Mouse (Mus musculus) heart, embryonic 15.5 days (tissue): ENCODE results near the gene Atxn3. TPM values are rescaled to one million over a fixed set of nuclear protein-coding genes. Genes with fewer than 3 reads are reported as not detected.

Source experiments
- ATAC-seq: fragments of 200-750 bp; cut with Nextera tagmentation; replicated peaks from 2 replicates; pipeline ENCODE4 v1.8.0; 2017; ENCODE audit warnings: low read depth, moderate TSS enrichment; ENCODE audit not compliant: insufficient number of reproducible peaks, insufficient read depth, low FRiP score
- H3K27ac ChIP-seq: fragments of 300-500 bp; sonication (generic); 2 replicates; pipeline ENCODE4 v1.5.1; 2015; ENCODE audit warnings: mild to moderate bottlenecking, inconsistent platforms
- H3K27me3 ChIP-seq: fragments of 300-500 bp; sonication (generic); 2 replicates; pipeline ENCODE4 v1.6.1; 2015; ENCODE audit warnings: inconsistent platforms
- H3K36me3 ChIP-seq: fragments of 300-500 bp; sonication (generic); 2 replicates; pipeline ENCODE4 v1.6.1; 2015; ENCODE audit warnings: mild to moderate bottlenecking, inconsistent platforms
- H3K4me1 ChIP-seq: fragments of 300-500 bp; sonication (generic); replicated peaks from 2 replicates; pipeline ENCODE4 v1.6.1; 2015; ENCODE audit warnings: inconsistent platforms
- H3K4me2 ChIP-seq: fragments of 300-500 bp; sonication (generic); 2 replicates; pipeline ENCODE4 v1.6.1; 2015; ENCODE audit warnings: inconsistent platforms, mild to moderate bottlenecking, moderate library complexity
- H3K4me3 ChIP-seq: fragments of 300-500 bp; sonication (generic); 2 replicates; pipeline ENCODE4 v1.5.1; 2015; ENCODE audit warnings: mild to moderate bottlenecking, inconsistent platforms
- H3K9ac ChIP-seq: fragments of 300-500 bp; sonication (generic); 2 replicates; pipeline ENCODE4 v1.6.1; 2015; ENCODE audit warnings: mild to moderate bottlenecking, inconsistent platforms
- H3K9me3 ChIP-seq: fragments of 300-500 bp; sonication (generic); replicated peaks from 2 replicates; pipeline ENCODE4 v1.6.1; 2016; ENCODE audit warnings: inconsistent platforms
- WGBS: fragments of 180-500 bp; shearing (Covaris S2); methylation state at CpG from one replicate; pipeline ENCODE4 v1.1.7; 2015; ENCODE audit warnings: mixed read lengths; 5-methylcytosine and 5-hydroxymethylcytosine counted together
- polyA plus RNA-seq: library from polyadenylated mRNA; unstranded; fragments of >200 nt; fragmentation: Nextera tagmentation; extraction: Ambion mirVana; gene quantifications from 2 replicates; pipeline ENCODE4 v1.2.1, GENCODE M21; 2015

Atxn3 gene
- polyA plus RNA-seq, 1 experiment from 2014 or later, result 7.8 TPM

DNA sequence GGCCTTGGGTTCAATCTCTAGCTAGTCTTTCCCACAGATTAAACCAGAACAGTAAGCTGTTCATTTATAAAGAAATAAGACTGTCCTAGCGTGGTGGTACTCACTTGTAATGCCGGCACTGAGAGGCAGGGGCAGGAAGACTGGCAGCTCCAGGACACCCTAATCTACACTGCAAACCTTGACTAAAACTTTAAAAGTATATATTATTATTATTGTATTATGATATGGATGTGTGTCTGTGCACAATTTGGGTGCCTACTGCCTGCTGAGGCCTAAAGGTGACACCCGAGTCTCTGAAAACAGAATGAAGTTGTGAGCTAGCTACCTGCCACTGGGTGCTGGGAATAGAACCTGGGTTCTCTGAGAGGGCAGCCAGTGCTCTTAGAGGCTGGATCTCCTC is 46.7 kb downstream of the Atxn3 start:
- 85% methylated on average over 3 of the region's 3 CpGs for WGBS
- H3K27ac ChIP-seq, result no peak overlapping the region
- peaks cover 14% of the 10 kb centered on the region for H3K36me3 ChIP-seq
- H3K4me3 ChIP-seq, result peak overlapping the region; percentile 77
- 0 out of 2 replicates have a peak overlapping the region, but pooled peaks have one; percentile 83 for H3K9ac ChIP-seq
- H3K4me1 ChIP-seq, result peaks cover 20% of the 10 kb centered on the region
- H3K27me3 ChIP-seq, result no peaks in the 10 kb centered on the region
- peak overlapping the region; percentile 64 for H3K4me2 ChIP-seq
- no peaks in the 10 kb centered on the region for H3K9me3 ChIP-seq
- no peak for ATAC-seq

DNA sequence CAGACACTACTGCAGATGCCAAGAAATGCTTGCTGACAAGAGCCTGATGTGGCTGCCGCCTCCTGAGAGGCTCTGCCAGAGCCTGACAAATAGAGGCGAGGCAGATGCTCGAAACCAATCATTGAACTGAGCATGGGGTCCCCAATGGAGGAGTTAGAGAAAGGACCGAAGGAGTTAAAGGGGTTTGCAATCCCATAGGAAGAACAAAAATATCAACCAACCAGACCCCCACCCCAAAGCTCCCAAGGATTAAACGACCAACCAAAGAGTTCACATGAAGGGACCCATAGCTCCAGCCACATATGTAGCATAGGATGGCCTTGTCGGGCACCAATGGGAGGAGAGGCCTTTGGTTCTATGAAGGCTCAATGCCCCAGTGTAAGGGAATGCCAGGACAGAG is 47.7 kb downstream of the Atxn3 start:
- H3K36me3 ChIP-seq, result peaks cover 15% of the 10 kb centered on the region
- H3K27ac ChIP-seq, result no peak overlapping the region
- H3K4me3 ChIP-seq, result no peak overlapping the region
- H3K4me1 ChIP-seq, result peaks cover 20% of the 10 kb centered on the region
- no peak overlapping the region for H3K4me2 ChIP-seq
- no peaks in the 10 kb centered on the region for H3K27me3 ChIP-seq
- H3K9me3 ChIP-seq, result no peaks in the 10 kb centered on the region
- 89% methylated on average over 6 of the region's 6 CpGs for WGBS
- no peak for ATAC-seq
- no peak overlapping the region for H3K9ac ChIP-seq

DNA sequence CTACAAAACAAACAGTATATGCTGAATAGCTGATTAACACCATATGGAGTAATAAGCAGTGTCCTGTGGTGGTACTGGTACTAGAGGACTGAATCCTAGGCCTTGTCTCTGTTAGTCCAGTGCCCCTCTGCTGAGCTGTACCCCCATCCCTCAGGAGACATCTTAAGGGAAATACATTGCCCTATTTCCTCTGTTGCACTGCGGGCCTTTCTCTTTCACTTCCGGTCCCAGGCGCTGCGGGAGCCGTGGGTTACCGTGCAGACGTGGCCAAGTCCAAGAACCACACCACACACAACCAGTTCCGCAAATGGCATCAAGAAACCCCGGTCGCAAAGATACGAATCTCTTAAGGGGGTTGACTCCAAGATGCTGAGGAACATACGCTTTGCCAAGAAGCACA is 52.2 kb downstream of the Atxn3 start:
- peaks cover 3% of the 10 kb centered on the region; the same call in 1 of the 2 replicates for H3K4me1 ChIP-seq
- H3K9ac ChIP-seq, result no peak overlapping the region
- H3K36me3 ChIP-seq, result peaks cover 26% of the 10 kb centered on the region
- H3K27me3 ChIP-seq, result no peaks in the 10 kb centered on the region
- no peak for ATAC-seq
- 88% methylated on average over 12 of the region's 12 CpGs for WGBS
- no peak overlapping the region for H3K4me2 ChIP-seq
- no peak overlapping the region for H3K4me3 ChIP-seq
- no peak overlapping the region for H3K27ac ChIP-seq
- H3K9me3 ChIP-seq, result no peaks in the 10 kb centered on the region

DNA sequence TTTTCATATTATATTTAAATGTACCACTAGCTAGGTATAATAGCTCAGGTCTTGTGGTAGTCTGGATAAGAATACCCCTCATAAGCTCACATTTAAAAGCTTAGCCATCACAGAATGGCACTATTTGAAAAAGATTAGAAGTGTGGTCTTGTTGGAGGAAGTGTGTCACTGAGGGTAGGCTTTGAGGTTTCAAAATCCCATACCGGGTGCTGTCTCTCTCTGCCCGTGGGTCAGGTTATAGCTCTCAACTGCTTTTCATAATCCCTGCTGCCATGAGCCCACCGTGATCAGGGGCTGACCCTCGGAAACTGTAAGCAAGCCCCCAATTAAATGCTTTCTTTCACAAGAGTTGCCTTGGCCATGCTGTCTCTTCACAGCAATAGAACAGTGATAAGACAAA is 53.1 kb downstream of the Atxn3 start:
- Histone ChIP-seq H3K27ac (no peak overlapping the region), H3K36me3 (peaks cover 28% of the 10 kb centered on the region), H3K4me3 (no peak overlapping the region), H3K4me2 (no peak overlapping the region), H3K4me1 (no peaks in the 10 kb centered on the region), H3K9ac (no peak overlapping the region), H3K27me3 (no peaks in the 10 kb centered on the region), H3K9me3 (no peaks in the 10 kb centered on the region)
- no peak for ATAC-seq
- WGBS, result 86% methylated on average over 4 of the region's 4 CpGs

DNA sequence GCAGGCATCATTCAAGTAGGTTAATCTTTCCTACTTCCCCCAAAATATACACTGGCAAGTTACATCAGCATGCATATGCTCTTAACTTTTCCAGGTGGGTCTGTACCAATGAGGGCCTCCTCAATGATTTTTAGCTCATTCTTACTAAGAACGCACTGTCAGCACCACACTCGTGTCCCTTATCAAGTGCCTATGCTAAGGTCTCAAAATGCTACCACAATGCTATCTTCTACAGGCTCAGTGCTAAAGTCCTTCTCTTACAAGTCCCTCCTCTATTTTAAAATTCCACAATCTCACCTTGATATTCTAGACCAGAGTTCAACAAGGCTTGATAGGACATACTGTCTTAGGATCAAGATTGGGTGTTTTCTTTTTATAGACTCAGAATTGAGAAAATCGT is 53.9 kb downstream of the Atxn3 start:
- peaks cover 27% of the 10 kb centered on the region for H3K36me3 ChIP-seq
- no peak for ATAC-seq
- no peaks in the 10 kb centered on the region for H3K27me3 ChIP-seq
- no peaks in the 10 kb centered on the region for H3K9me3 ChIP-seq
- no peak overlapping the region for H3K4me2 ChIP-seq
- no peak overlapping the region for H3K27ac ChIP-seq
- H3K4me1 ChIP-seq, result no peaks in the 10 kb centered on the region
- WGBS, result 76% methylated on average over 3 of the region's 3 CpGs
- no peak overlapping the region for H3K9ac ChIP-seq
- no peak overlapping the region for H3K4me3 ChIP-seq

DNA sequence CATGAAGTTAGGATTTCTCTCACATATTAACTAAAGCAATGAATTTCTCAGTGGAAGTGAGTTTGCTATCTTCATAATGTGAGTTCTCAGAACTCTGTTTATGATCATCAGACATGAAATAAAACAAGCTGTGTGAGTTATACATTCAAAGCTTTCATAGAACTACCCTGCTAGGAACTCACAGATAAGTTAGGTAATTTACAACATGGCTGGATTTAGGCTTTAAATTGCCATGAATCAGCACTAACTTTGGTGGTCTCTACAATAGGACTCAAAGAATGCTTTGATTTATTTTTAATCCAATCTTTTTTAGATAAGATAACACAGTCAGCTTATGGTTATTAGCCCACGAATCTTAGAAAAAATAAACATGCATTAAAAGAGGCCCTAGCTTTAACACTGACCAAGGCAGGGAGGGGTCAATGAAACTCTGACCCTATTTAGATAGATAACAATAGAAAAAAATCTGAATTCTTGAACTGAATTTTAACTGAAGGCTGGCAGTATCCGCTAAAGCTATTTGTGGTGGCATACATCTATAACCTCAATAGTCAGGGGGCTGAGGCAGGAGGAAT is 58.3 kb downstream of the Atxn3 start:
- Histone ChIP-seq H3K4me2 (no peak overlapping the region), H3K9me3 (no peaks in the 10 kb centered on the region), H3K4me1 (no peaks in the 10 kb centered on the region), H3K27me3 (no peaks in the 10 kb centered on the region), H3K9ac (no peak overlapping the region), H3K36me3 (peaks cover 11% of the 10 kb centered on the region), H3K4me3 (no peak overlapping the region), H3K27ac (no peak overlapping the region)
- 60% methylated on average over 2 of the region's 2 CpGs for WGBS
- ATAC-seq, result no peak

DNA sequence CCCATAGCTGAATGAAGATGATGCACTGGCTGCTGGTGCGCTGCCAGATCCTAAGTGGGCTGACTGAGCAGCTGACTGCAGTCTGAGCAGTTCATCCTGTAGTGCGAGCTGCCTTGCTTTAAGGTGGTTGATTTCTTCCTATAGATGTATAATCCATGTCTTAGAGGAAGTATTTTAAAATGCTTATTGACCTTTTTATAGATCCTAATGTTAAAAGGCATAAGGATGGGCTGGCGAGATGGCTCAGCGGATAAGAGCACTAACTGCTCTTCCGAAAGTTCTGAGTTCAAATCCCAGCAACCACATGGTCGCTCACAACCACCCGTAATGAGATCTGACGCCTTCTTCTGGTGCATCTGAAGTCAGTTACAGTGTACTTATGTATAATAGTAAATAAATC is 59.1 kb downstream of the Atxn3 start:
- Histone ChIP-seq H3K9me3 (no peaks in the 10 kb centered on the region), H3K4me2 (no peak overlapping the region), H3K27ac (no peak overlapping the region), H3K27me3 (no peaks in the 10 kb centered on the region), H3K4me3 (no peak overlapping the region), H3K9ac (no peak overlapping the region), H3K36me3 (peaks cover 11% of the 10 kb centered on the region), H3K4me1 (no peaks in the 10 kb centered on the region)
- no peak for ATAC-seq
- 96% methylated on average over 8 of the region's 8 CpGs for WGBS

DNA sequence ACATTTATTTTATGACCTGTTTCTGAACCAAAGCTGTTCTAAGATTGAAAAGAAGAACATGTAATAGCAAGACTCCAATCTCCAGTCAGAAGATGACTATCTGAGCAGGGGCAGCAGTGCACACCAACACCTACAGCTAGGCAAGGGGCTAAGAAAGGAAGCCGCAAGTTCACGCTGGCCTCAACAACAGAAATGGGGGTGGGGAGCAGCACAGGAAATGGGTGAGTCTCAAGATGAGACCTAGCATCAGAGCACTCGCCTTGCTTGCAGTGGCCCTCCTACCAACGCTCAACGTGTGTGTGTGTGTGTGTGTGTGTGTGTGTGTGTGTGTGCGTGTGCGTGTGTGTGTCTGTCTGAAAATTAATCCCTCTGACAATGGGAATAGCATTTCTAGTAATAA is 60.9 kb downstream of the Atxn3 start:
- 66% methylated on average over 7 of the region's 7 CpGs for WGBS
- H3K4me2 ChIP-seq, result no peak overlapping the region
- H3K27ac ChIP-seq, result no peak overlapping the region
- H3K9me3 ChIP-seq, result no peaks in the 10 kb centered on the region
- H3K4me1 ChIP-seq, result no peaks in the 10 kb centered on the region
- no peaks in the 10 kb centered on the region for H3K27me3 ChIP-seq
- H3K9ac ChIP-seq, result no peak overlapping the region
- no peak for ATAC-seq
- peaks cover 25% of the 10 kb centered on the region for H3K36me3 ChIP-seq
- no peak overlapping the region for H3K4me3 ChIP-seq

DNA sequence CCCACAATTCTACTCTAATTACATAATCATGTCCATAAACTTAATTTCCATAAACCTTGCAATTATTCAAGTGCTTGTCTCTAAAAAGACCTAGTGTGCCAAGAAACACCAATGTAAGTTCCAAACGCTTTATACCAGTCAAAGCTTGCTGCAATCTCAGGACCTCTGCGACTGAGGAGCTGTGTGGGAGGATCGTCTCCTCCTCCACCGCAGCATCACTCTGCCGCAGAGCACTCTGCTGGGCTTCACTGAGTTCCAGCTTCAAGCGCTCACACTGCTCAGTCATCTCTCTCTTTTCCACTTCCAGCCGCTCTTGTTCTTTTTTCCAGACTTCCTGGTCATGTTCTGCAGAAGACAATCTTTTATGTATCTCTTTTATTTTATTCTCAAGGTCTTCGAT is 64.8 kb downstream of the Atxn3 start:
- Histone ChIP-seq H3K9ac (no peak overlapping the region), H3K4me2 (no peak overlapping the region), H3K4me1 (no peaks in the 10 kb centered on the region), H3K9me3 (no peaks in the 10 kb centered on the region), H3K4me3 (no peak overlapping the region), H3K36me3 (peaks cover 40% of the 10 kb centered on the region), H3K27me3 (no peaks in the 10 kb centered on the region), H3K27ac (no peak overlapping the region)
- 80% methylated on average over 8 of the region's 8 CpGs for WGBS
- no peak for ATAC-seq

DNA sequence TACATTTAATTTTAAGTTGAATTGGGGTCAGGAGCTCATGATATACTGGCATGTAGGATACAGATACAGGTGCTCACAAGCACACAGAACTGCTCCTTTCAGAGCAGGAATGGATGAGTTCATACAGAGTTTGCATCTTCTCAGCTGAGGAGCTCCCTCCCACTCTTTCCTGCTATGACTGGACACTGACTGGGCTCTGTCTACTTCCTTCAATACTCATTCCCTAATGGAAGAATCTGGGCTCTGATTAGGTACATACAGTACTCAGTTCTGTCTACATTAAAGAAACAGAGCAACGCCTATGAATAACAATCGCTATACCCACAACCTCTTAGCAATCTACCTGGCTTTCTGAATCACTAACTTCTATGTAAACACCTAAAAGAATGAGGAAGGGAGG is 65.2 kb downstream of the Atxn3 start:
- H3K9ac ChIP-seq, result no peak overlapping the region
- no peak for ATAC-seq
- no peaks in the 10 kb centered on the region for H3K27me3 ChIP-seq
- peaks cover 40% of the 10 kb centered on the region for H3K36me3 ChIP-seq
- 96% methylated on average over 2 of the region's 2 CpGs for WGBS
- H3K4me3 ChIP-seq, result no peak overlapping the region
- no peak overlapping the region for H3K27ac ChIP-seq
- no peaks in the 10 kb centered on the region for H3K9me3 ChIP-seq
- H3K4me1 ChIP-seq, result no peaks in the 10 kb centered on the region
- H3K4me2 ChIP-seq, result no peak overlapping the region

DNA sequence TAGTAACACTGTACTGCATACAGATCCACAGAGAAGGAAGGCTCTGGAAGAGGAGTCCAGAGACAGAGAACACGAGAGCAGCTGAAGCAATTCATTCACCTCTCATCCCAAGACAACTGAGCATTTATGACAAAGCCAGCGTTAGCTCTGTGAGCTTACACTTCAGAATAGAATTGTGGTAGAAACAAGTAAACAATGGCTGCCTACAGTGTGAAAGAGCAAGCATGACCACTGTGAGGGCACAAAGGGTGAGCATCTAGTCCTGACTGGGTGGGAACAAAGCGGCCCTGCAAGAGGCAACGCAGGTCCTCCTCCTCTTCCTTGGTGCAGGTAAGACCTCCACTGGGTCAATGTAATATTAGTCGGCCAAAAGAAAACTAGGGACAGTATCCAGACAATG is 67.0 kb downstream of the Atxn3 start:
- Histone ChIP-seq H3K4me2 (no peak overlapping the region), H3K36me3 (peaks cover 50% of the 10 kb centered on the region), H3K9ac (no peak overlapping the region), H3K4me3 (no peak overlapping the region), H3K4me1 (no peaks in the 10 kb centered on the region), H3K27me3 (no peaks in the 10 kb centered on the region), H3K27ac (no peak overlapping the region), H3K9me3 (no peaks in the 10 kb centered on the region)
- WGBS, result 88% methylated on average over 5 of the region's 5 CpGs
- ATAC-seq, result no peak

DNA sequence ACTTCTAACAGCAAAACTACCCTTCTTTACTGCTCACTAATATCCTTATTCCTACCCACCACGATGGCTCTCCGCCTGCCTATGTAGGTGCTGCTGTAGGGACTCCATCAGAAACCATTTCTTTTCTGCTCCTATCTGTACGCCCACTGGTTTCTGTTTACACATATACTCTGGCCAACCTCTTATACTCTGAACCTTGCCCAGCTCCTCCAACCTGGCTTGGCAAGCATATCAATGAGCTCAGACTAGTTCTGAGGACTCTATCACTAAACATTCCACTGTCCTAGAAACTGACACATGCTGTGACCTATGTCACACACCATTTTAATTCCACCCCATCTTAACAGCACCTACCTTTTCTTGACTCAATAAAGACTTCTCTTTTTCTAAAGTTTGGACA is 68.7 kb downstream of the Atxn3 start:
- 84% methylated on average over 3 of the region's 3 CpGs for WGBS
- Histone ChIP-seq H3K9ac (no peak overlapping the region), H3K27ac (no peak overlapping the region), H3K27me3 (no peaks in the 10 kb centered on the region), H3K4me1 (no peaks in the 10 kb centered on the region), H3K9me3 (no peaks in the 10 kb centered on the region), H3K4me2 (no peak overlapping the region), H3K4me3 (no peak overlapping the region), H3K36me3 (peaks cover 62% of the 10 kb centered on the region)
- ATAC-seq, result no peak
